Mouse (Mus musculus) cortical plate, adult 2 months (tissue): ENCODE data around the gene Creld2.

Experiments
- CTCF ChIP-seq: fragments of 200-500 bp; IDR thresholded peaks from 2 replicates; pipeline ENCODE4 v1.5.1; 2011; ENCODE audit warnings: mild to moderate bottlenecking, control low read depth, low read length; ENCODE audit not compliant: insufficient read depth; ENCODE audit errors: extremely low read depth
- POLR2A ChIP-seq: fragments of 200-500 bp; IDR thresholded peaks from 2 replicates; pipeline ENCODE4 v1.6.1; 2011; ENCODE audit warnings: mild to moderate bottlenecking, low read length, control low read depth; ENCODE audit not compliant: insufficient read depth; ENCODE audit errors: extremely low read depth

- TF ChIP-seq CTCF: no peak
- no peak for TF ChIP-seq POLR2A
Observed at GRCm38 (mm10) chr15:88840126-88840525, 20.7 kb downstream of the Creld2 start.
